Mouse (Mus musculus) limb, embryonic 14.5 days (tissue): ENCODE measurements at regions not wholly inside any gene's neighbourhood (a gene's known extent, or its start where the extent isn't known, plus 50 kb on each side); places are given as distances from the start of the nearest gene placed in this dataset.

Source experiments
- ATAC-seq: fragments of 200-750 bp; cut with Nextera tagmentation; 2 replicates; pipeline ENCODE4 v1.8.0; 2017; ENCODE audit warnings: low read depth, moderate number of reproducible peaks, moderate TSS enrichment; ENCODE audit not compliant: low FRiP score
- DNase-seq: peaks from one replicate; pipeline ENCODE4 v3.0.0-alpha.2; 2015; ENCODE audit warnings: low spot score
- H3K27ac ChIP-seq: fragments of 300-500 bp; sonication (generic); replicated peaks from 2 replicates; pipeline ENCODE4 v1.5.1; 2014; ENCODE audit warnings: low read depth, mild to moderate bottlenecking, low read length, moderate library complexity, mixed read lengths
- H3K27me3 ChIP-seq: fragments of 300-500 bp; sonication (generic); 2 replicates; pipeline ENCODE4 v1.6.1; 2014; ENCODE audit warnings: low read length, mixed read lengths; ENCODE audit not compliant: control insufficient read depth, insufficient read depth
- H3K36me3 ChIP-seq: fragments of 300-500 bp; sonication (generic); 2 replicates; pipeline ENCODE4 v1.6.1; 2014; ENCODE audit warnings: mild to moderate bottlenecking, low read length, moderate library complexity, mixed read lengths; ENCODE audit not compliant: control insufficient read depth, insufficient read depth
- H3K4me1 ChIP-seq: fragments of 300-500 bp; sonication (generic); 2 replicates; pipeline ENCODE4 v1.6.1; 2014; ENCODE audit warnings: antibody characterized with exemption, low read length, mixed read lengths; ENCODE audit not compliant: control insufficient read depth, insufficient read depth
- H3K4me2 ChIP-seq: fragments of 300-500 bp; sonication (generic); replicated peaks from 2 replicates; pipeline ENCODE4 v1.6.1; 2014; ENCODE audit warnings: low read depth, mild to moderate bottlenecking, low read length, moderate library complexity; ENCODE audit not compliant: severe bottlenecking
- H3K4me3 ChIP-seq: fragments of 300-500 bp; sonication (generic); replicated peaks from 2 replicates; pipeline ENCODE4 v1.5.1; 2014; ENCODE audit warnings: low read length
- H3K9ac ChIP-seq: fragments of 300-500 bp; sonication (generic); 2 replicates; pipeline ENCODE4 v1.6.1; 2014; ENCODE audit warnings: mild to moderate bottlenecking, low read depth, low read length, moderate library complexity; ENCODE audit not compliant: severe bottlenecking
- H3K9me3 ChIP-seq: fragments of 300-500 bp; sonication (generic); 2 replicates; pipeline ENCODE4 v1.6.1; 2016; ENCODE audit warnings: low read length; ENCODE audit not compliant: control insufficient read depth
- POLR2A ChIP-seq: fragments of 200-500 bp; IDR thresholded peaks from 2 replicates; pipeline ENCODE4 v1.8.0; 2012; ENCODE audit warnings: inconsistent platforms, mild to moderate bottlenecking, moderate library complexity, borderline replicate concordance; ENCODE audit not compliant: insufficient read depth, insufficient read length; ENCODE audit errors: extremely low read depth
- WGBS: fragments of 180-500 bp; shearing (Covaris S2); extraction: QIAGEN DNeasy Blood & Tissue Kit; methylation state at CpG from one replicate; pipeline ENCODE4 v1.1.7; 2014; 5-methylcytosine and 5-hydroxymethylcytosine counted together

DNA sequence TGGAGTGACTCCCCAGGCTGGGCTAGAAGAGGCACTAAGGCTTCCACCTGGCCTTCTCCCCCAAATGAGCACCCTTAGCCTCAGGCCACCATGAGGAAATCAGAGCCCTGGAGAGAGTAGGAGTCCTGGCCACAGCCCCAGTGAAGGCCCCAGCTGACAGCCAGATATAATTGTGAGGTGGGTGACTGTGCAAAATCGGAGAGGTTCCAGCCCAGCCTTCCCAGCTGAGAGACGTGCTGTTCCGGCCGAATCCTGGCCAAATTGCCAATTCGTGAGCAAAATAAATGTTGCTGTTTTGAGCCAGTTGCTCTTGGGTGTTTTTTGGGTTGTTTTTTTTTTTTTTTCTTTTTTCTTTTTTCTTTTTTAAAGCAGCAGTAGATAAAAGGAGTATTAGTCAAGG lies 169.9 kb upstream of the Il12b start:
- Histone ChIP-seq H3K9me3 (no peaks in the 10 kb centered on the region), H3K4me1 (no peaks in the 10 kb centered on the region), H3K4me3 (no peak overlapping the region), H3K27ac (no peak overlapping the region), H3K27me3 (no peaks in the 10 kb centered on the region), H3K36me3 (no peaks in the 10 kb centered on the region), H3K9ac (no peak overlapping the region), H3K4me2 (no peak overlapping the region)
- ATAC-seq (no peak), DNase-seq (no peak)
- TF ChIP-seq POLR2A: no peak
- 91% methylated on average over 5 of the region's 5 CpGs for WGBS

- ATAC-seq (no peak), DNase-seq (no peak)
- Histone ChIP-seq H3K4me2 (no peak overlapping the region), H3K4me3 (no peak overlapping the region), H3K9ac (no peak overlapping the region), H3K9me3 (no peaks in the 10 kb centered on the region), H3K36me3 (no peaks in the 10 kb centered on the region), H3K4me1 (no peaks in the 10 kb centered on the region), H3K27ac (no peak overlapping the region), H3K27me3 (no peaks in the 10 kb centered on the region)
- TF ChIP-seq POLR2A: no peak
Observed at GRCm38 (mm10) chr11:44235456-44235855, 164.4 kb upstream of the Il12b start.

DNA sequence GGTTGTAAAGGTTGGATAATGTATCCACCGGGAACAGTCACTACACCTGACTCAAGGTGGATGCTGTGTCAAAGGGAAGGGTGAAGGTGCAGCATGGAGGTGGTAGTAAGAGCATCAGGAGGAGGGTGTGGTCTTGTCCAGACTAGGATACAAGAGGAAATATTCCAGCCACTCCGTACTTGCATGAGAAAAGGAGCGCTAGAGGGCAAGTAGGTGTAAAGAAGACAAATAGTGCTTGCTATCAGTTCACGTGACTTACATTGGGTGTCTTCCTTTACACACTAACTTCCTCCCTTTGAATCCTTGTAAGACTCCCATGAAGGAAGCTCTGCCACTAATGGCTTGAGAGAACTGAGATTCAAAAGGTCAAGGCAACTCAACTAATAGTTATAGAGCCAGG lies 161.8 kb upstream of the Il12b start:
- H3K4me1 ChIP-seq: no peaks in the 10 kb centered on the region
- no peaks in the 10 kb centered on the region for H3K9me3 ChIP-seq
- H3K27ac ChIP-seq: no peak overlapping the region
- no peak overlapping the region for H3K4me2 ChIP-seq
- no peak for TF ChIP-seq POLR2A
- 97% methylated on average over 4 of the region's 4 CpGs for WGBS
- no peaks in the 10 kb centered on the region for H3K36me3 ChIP-seq
- no peak overlapping the region for H3K4me3 ChIP-seq
- H3K9ac ChIP-seq: no peak overlapping the region
- DNase-seq: no peak
- ATAC-seq: no peak
- no peaks in the 10 kb centered on the region for H3K27me3 ChIP-seq

DNA sequence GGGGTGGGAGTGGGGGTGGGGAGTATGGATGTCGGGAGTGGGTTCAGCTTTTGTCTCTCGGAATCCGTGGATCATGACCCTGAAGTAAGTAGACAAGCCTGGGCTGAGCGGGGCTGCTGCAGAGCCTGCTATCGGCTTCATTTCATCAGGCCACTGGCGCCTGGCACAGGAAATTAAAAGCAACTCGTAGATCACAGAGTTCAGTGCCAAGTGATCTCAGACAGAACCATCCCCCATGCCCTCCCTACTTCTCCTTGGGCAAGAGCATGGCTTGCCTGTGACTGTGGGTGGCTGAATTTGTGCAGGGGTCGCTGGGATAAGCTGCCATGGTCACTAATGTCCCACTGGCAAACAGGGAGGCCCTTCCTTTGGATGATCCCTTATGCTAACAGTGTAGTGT lies 161.3 kb upstream of the Il12b start:
- ATAC-seq (no peak), DNase-seq (no peak)
- H3K9ac ChIP-seq: no peak overlapping the region
- H3K36me3 ChIP-seq: no peaks in the 10 kb centered on the region
- H3K9me3 ChIP-seq: no peaks in the 10 kb centered on the region
- WGBS: 64% methylated on average over 8 of the region's 8 CpGs
- H3K4me3 ChIP-seq: no peak overlapping the region
- H3K4me1 ChIP-seq: no peaks in the 10 kb centered on the region
- no peaks in the 10 kb centered on the region for H3K27me3 ChIP-seq
- no peak overlapping the region for H3K27ac ChIP-seq
- TF ChIP-seq POLR2A: no peak
- no peak overlapping the region for H3K4me2 ChIP-seq

DNA sequence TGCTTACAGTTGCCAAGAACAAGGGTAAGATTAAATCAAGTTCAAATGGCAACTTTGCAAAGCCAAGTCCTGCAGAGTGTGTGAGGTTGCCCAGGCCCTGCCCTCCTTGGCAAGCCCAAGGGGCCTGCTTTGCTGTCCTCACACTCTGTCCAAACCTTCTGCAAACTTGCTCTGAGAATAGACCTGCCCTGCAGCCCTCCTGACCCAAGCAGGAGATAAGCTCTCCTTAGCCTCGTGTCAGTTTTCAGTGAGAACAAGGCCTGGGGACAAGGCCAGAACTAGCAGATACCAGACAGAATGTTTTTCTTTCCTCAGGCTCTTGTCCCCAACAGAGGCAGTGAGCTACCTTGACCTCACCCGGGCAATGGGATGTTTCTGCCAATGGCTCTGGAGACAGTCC lies 156.7 kb upstream of the Il12b start:
- no peak for ATAC-seq
- H3K4me3 ChIP-seq: no peak overlapping the region
- 54% methylated on average over 2 of the region's 2 CpGs for WGBS
- H3K27ac ChIP-seq: no peak overlapping the region
- H3K4me2 ChIP-seq: no peak overlapping the region
- H3K27me3 ChIP-seq: no peaks in the 10 kb centered on the region
- DNase-seq: no peak
- H3K9me3 ChIP-seq: no peaks in the 10 kb centered on the region
- TF ChIP-seq POLR2A: no peak
- no peaks in the 10 kb centered on the region for H3K36me3 ChIP-seq
- H3K4me1 ChIP-seq: no peaks in the 10 kb centered on the region
- H3K9ac ChIP-seq: no peak overlapping the region

- ATAC-seq: no peak
- Histone ChIP-seq H3K4me3 (no peak overlapping the region), H3K9me3 (no peaks in the 10 kb centered on the region), H3K36me3 (no peaks in the 10 kb centered on the region), H3K27ac (no peak overlapping the region), H3K9ac (no peak overlapping the region), H3K4me1 (no peaks in the 10 kb centered on the region), H3K4me2 (no peak overlapping the region), H3K27me3 (no peaks in the 10 kb centered on the region)
- 93% methylated on average over 5 of the region's 5 CpGs for WGBS
- no peak for TF ChIP-seq POLR2A
- DNase-seq: no peak
Observed at GRCm38 (mm10) chr11:44251821-44252220, 148.0 kb upstream of the Il12b start.
